Mouse (Mus musculus) megakaryocyte, embryonic 14.5 days (primary cell): Measurements from ENCODE around the gene Irak3. TPM values are rescaled to one million over a fixed set of nuclear protein-coding genes. Genes with fewer than 3 reads are reported as not detected.

Source experiments
- H3K27me3 ChIP-seq: replicated peaks from 2 replicates; pipeline ENCODE3; 2012; ENCODE audit warnings: inconsistent platforms
- H3K36me3 ChIP-seq: replicated peaks from 2 replicates; pipeline ENCODE3; 2012; ENCODE audit warnings: low read length, inconsistent platforms, mixed read lengths
- H3K4me1 ChIP-seq: 2 replicates; pipeline ENCODE4 v1.6.1; 2012; ENCODE audit warnings: inconsistent platforms
- H3K4me3 ChIP-seq: replicated peaks from 2 replicates; pipeline ENCODE3; 2012; ENCODE audit warnings: moderate library complexity, mild to moderate bottlenecking, inconsistent platforms
- H3K9me3 ChIP-seq: 2 replicates; pipeline ENCODE4 v1.6.1; 2012; ENCODE audit warnings: inconsistent platforms
- FLI1 ChIP-seq: IDR thresholded peaks from 2 replicates; pipeline ENCODE4 v1.6.1; 2012; ENCODE audit warnings: low read length, inconsistent platforms, mixed read lengths
- GATA1 ChIP-seq: IDR thresholded peaks from 3 replicates; pipeline ENCODE4 v1.6.1; 2012; ENCODE audit warnings: mixed read lengths, low read length, inconsistent platforms, borderline replicate concordance
- polyA plus RNA-seq: library from polyadenylated mRNA; stranded (reverse); fragments of >175 nt; gene quantifications from 2 replicates; pipeline ENCODE4 v1.2.3, GENCODE M21; 2012; ENCODE audit warnings: low replicate concordance; ENCODE audit not compliant: insufficient read depth

Gene Irak3
- polyA plus RNA-seq, 1 experiment = 4.9 TPM

DNA sequence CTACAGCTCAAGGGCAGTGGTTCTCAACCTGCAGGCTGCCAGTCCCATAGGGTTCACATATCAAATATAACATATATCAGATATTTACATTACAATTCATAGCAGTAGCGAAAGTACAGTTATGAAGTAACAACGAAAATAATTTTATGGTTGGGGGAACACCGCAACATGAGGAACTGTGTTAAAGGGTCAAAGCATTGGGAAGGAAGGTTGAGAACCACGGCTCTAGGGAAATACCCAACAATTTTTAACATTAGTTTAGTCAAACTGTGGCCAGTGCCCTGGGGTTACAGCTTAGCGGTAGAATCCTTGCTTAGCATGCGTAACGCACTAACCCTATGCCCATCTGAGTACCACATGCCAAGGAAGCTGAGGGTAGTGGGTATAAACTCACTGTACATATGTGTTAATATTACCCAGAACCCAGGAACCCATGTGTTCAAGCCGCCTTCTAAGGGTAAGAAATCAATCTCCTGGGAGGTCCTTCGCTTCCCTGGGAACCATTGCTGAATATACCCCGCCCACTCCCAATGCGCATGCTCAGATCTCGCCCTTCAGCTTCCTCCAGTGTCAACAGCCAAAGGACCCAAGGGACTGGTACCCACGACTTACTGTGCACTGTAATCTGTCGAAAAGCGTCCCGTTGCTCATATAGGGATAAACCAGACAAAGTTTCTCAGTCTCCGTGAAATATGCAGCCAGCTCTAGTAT, 36.0 kb downstream of the Irak3 start:
- Histone ChIP-seq H3K4me3 (no peak overlapping the region), H3K9me3 (no peaks in the 10 kb centered on the region), H3K27me3 (no peaks in the 10 kb centered on the region), H3K4me1 (peaks cover 27% of the 10 kb centered on the region), H3K36me3 (peaks cover 60% of the 10 kb centered on the region)
- TF ChIP-seq FLI1 (no peak), GATA1 (no peak)

DNA sequence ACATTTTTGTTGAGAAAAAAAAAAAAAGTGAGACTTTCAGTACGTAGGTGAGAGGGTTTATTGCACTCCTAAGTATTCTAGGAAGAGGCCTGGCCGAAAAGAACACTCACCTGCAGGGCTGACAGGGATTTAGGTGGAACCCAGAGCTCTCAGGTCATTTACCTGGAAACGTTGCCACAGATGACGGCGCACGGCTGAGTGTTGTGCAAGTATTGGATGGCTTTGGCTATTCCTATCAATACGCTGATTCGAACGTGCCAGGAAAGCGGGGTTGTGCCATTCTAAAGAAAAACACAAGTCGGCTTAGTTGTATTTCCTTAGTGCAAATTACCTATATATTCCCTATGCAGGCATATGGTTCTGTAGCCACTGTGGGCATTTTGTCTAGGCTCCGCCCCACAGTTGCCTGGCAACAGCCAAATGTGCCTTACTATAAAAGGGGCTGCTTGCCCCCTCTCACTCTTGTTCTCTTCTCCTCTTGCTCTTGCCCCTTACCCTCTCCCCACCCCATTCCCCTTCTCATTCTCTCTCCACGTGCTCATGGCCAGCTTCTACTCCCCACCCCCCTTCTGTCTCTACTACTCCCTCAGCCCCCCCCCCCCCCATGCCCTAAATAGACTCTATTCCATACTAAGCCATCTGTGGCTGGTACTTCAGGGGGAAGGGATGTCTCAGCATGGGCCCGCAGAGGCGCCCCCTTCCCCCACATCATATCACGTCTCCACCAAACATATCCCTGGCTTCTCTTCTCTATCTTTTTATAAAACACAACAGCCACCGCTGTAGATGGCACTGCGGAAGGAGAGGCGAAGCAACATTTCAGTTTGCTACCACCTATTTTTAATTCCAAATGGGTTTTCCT, 36.8 kb downstream of the Irak3 start:
- Histone ChIP-seq H3K36me3 (peaks cover 63% of the 10 kb centered on the region), H3K4me3 (no peak overlapping the region), H3K9me3 (no peaks in the 10 kb centered on the region), H3K4me1 (peaks cover 27% of the 10 kb centered on the region), H3K27me3 (no peaks in the 10 kb centered on the region)
- no peak for TF ChIP-seq FLI1
- no peak for TF ChIP-seq GATA1

DNA sequence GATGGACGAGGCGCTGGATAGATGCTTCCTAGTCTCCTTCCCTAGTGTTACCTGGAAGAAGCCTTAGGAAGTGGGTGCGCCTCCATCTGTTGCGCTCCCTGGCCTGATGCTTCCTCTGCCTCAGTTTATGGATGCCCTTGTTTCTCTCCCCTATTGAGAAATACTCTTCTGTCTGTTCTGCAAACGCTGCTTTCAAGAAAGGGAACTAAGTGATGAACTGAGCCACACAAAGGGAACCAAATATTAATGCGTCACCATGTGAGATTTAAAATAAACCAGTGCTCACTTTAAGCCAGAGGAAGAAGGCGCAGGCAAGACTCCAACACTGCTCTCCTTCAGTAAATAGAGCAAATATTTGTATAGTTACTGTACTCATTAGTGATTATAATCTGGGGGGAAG, 38.4 kb downstream of the Irak3 start:
- TF ChIP-seq FLI1 (no peak), GATA1 (no peak)

DNA sequence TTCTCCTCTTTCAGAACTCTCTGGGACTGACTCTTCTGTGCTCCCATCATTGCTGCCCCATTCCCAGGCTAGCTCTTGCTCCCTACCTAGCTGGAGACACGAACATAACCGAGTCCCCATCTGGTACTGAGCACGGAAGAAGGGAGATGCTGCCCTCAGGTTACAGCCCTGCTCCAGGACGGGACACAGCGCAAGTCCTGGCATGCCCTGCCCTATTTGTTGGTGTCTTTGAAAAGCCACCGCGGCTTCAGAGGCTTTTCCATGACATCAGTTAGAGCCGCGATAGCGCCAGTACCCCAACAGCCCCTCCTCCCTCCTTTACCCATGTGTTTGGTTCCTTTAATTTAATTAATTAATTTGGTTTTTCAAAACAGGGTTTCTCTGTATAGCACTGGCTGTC, 39.1 kb downstream of the Irak3 start:
- no peak overlapping the region for H3K4me3 ChIP-seq
- H3K4me1 ChIP-seq = peaks cover 7% of the 10 kb centered on the region
- TF ChIP-seq GATA1 (no peak), FLI1 (no peak)
- H3K36me3 ChIP-seq = peaks cover 67% of the 10 kb centered on the region
- no peaks in the 10 kb centered on the region for H3K9me3 ChIP-seq
- H3K27me3 ChIP-seq = no peaks in the 10 kb centered on the region

More for the DNA sequence above, 38.4 kb downstream of the Irak3 start:
- Histone ChIP-seq H3K4me3 (no peak overlapping the region), H3K9me3 (no peaks in the 10 kb centered on the region), H3K27me3 (no peaks in the 10 kb centered on the region), H3K36me3 (peaks cover 63% of the 10 kb centered on the region), H3K4me1 (peaks cover 14% of the 10 kb centered on the region)

DNA sequence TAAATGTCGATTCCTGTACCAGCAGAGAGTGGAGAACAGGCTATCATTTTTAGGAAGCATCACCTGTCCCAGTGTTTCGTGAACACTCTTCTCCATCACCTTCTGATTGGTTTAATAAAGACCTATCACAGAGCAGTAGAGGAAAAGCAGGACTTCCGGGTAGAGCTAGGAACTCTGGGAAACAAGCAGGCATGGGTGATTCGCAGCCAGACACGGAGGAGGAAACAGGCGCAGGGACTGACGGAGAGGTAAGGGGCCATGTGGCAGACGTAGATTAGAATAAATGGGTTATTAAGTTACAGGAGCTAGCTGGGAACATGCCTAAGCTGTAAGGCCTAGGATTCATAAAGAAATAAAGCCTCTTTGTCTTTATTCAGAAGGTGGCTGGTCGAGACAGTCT, 41.4 kb downstream of the Irak3 start:
- H3K4me1 ChIP-seq = no peaks in the 10 kb centered on the region
- no peak overlapping the region for H3K4me3 ChIP-seq
- H3K27me3 ChIP-seq = no peaks in the 10 kb centered on the region
- no peaks in the 10 kb centered on the region for H3K9me3 ChIP-seq
- H3K36me3 ChIP-seq = peaks cover 58% of the 10 kb centered on the region
- no peak for TF ChIP-seq GATA1

DNA sequence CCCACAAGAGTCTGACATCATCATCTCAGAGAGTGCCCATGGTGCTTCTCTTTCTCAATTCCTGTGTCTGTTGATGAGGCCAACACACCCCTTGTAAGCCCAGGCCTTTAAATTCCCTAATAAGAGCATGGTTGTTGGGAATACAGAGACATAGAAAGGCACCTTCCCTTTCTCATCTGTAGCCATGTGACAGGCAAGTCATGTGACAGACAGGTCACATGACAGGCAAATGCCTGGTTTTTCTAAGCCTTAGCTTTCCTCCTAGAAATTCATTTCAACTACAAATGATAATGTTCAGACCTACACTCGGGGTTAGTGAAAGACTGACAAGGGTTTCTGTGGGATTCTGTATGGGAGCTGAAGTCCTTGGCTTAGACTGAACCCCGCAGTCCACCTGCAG, 48.0 kb downstream of the Irak3 start:
- Histone ChIP-seq H3K27me3 (no peaks in the 10 kb centered on the region), H3K9me3 (peaks cover 15% of the 10 kb centered on the region; the same call in 1 of the 2 replicates), H3K36me3 (peaks cover 41% of the 10 kb centered on the region), H3K4me3 (no peak overlapping the region), H3K4me1 (no peaks in the 10 kb centered on the region)
- TF ChIP-seq FLI1 (no peak), GATA1 (no peak)

DNA sequence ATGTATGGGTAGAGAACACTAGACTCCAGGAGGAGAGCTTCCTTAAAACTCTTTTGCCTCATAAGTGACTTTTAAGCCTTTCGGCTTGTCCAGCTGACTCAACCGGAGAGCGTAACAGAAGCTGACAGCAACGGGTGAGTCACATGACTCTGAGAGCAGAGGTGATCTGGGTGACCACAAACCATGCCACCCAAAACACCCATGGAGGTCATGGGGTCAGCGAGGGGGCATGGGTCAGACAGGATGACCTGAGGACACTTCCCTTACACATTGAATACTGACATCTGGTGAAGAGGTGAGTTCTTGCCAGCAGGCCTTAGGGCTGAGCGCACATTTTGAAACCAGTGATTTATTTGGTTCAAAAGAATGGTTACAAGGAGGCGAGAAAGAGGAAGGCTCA, 50.3 kb downstream of the Irak3 start:
- H3K36me3 ChIP-seq = peaks cover 49% of the 10 kb centered on the region
- no peaks in the 10 kb centered on the region for H3K4me1 ChIP-seq
- H3K27me3 ChIP-seq = no peaks in the 10 kb centered on the region
- H3K4me3 ChIP-seq = no peak overlapping the region
- TF ChIP-seq GATA1 (no peak), FLI1 (no peak)
- peaks cover 15% of the 10 kb centered on the region; the same call in 1 of the 2 replicates for H3K9me3 ChIP-seq

DNA sequence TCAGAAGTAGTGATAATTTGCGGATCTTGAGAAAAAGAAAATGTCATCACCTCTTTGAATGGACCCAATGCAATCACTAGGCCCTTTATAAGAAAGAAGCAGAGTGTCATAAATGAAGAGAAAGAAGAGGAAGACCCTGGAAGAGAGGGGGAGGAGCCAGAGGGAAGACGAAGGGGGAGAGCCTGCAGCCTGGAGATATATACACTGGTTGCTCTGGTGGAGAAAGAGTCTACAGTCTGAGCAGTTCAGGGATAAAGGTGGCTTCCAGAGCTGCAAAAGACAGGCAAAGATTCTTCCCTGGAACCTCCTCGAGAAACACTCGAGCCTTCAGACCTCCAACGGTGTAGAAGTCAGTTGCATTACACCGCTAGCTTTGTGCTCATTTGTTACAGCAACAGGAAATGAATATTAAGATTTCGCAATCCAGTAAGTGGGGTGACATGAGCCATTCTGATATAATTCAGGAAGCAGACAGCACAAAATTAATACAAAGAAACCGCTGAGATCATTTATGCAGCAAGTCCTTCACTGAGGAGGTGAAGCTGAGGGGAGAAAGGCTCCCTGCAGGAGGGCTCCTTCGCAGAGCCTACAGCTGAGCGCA, 60.9 kb downstream of the Irak3 start:
- no peak for TF ChIP-seq GATA1
- no peak for TF ChIP-seq FLI1
- Histone ChIP-seq H3K27me3 (no peaks in the 10 kb centered on the region), H3K9me3 (peaks cover 8% of the 10 kb centered on the region), H3K4me1 (peaks cover 49% of the 10 kb centered on the region), H3K36me3 (peaks cover 62% of the 10 kb centered on the region), H3K4me3 (peak overlapping the region; percentile 86)

DNA sequence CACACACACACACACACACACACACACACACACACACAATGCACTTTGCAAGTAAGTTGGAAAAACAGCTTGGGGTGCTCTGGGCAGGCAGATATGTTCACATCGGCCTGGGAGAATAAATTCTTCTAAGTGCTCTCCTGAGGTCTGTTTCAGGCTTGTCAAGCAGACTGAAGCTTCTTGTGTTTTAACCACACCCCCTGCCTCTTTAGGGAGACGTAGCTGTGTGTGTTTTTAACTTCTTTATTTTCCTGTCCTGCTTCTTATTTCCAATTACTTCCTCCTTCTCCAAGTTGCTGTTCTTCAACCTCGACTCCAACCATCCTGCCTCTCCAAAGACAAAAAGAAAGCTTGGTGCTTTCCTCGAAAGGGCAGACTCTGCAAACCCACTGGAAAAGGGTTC, 61.7 kb downstream of the Irak3 start:
- TF ChIP-seq FLI1 = no peak
- H3K9me3 ChIP-seq = peaks cover 9% of the 10 kb centered on the region
- peaks cover 55% of the 10 kb centered on the region for H3K36me3 ChIP-seq
- H3K27me3 ChIP-seq = no peaks in the 10 kb centered on the region
- H3K4me1 ChIP-seq = peaks cover 51% of the 10 kb centered on the region
- no peak overlapping the region for H3K4me3 ChIP-seq

DNA sequence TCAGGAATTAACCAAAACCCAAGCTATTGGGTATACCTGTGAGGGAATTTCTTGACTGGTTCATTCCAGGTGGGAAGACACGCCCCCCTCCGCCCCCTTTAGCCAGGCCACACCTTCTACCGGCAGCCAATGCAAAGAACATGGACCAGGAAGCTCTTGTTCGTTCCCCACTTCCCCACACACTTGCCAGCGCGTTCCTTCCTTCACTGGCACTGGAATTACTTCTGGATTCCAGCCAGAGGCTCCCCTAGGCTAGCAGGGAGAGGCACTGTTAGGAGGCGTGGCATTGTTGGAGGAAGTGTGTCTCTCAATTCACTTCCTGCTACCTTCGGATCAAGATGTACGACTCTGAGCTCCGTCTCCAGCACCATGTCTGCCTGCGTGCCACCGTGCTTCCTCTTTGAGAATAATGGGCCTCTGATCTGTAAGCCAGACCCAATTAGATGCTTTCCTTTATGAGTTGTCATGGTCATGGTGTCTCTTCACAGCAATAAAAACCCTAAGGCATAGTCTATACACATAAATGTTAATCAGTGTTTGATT, 65.8 kb downstream of the Irak3 start:
- Histone ChIP-seq H3K4me1 (peaks cover 55% of the 10 kb centered on the region), H3K9me3 (peaks cover 9% of the 10 kb centered on the region), H3K4me3 (no peak overlapping the region), H3K27me3 (no peaks in the 10 kb centered on the region), H3K36me3 (peaks cover 21% of the 10 kb centered on the region)
- TF ChIP-seq GATA1 (no peak), FLI1 (no peak)
